Mouse (Mus musculus) liver, embryonic 14.5 days (tissue): Measurements from ENCODE around the gene Srcin1.

Experiments used
- CTCF ChIP-seq: IDR thresholded peaks from 2 replicates; pipeline ENCODE4 v1.5.1; 2016; ENCODE audit warnings: antibody characterized with exemption, low read depth, control low read depth
- EP300 ChIP-seq: IDR thresholded peaks from 2 replicates; pipeline ENCODE4 v1.6.1; 2016; ENCODE audit warnings: antibody characterized with exemption, low read depth

GRCm38 (mm10) chr11:97568729-97569128, 7.3 kb downstream of the Srcin1 start:
- TF ChIP-seq EP300 = no peak
- no peak for TF ChIP-seq CTCF
